Mouse (Mus musculus) hindbrain, embryonic 13.5 days (tissue): ENCODE data around the gene Stk24. TPM values are rescaled to one million over a fixed set of nuclear protein-coding genes. Genes with fewer than 3 reads are reported as not detected.

ENCODE experiments used
- ATAC-seq: fragments of 200-750 bp; cut with Nextera tagmentation; 2 replicates; pipeline ENCODE4 v1.8.0; 2017; ENCODE audit warnings: moderate TSS enrichment; ENCODE audit not compliant: low FRiP score
- H3K27ac ChIP-seq: fragments of 300-500 bp; sonication (generic); 2 replicates; pipeline ENCODE4 v1.5.1; 2015; ENCODE audit warnings: inconsistent platforms, mild to moderate bottlenecking, moderate library complexity
- H3K27me3 ChIP-seq: fragments of 300-500 bp; sonication (generic); 2 replicates; pipeline ENCODE4 v1.6.1; 2015; ENCODE audit warnings: mild to moderate bottlenecking, inconsistent platforms
- H3K36me3 ChIP-seq: fragments of 300-500 bp; sonication (generic); 2 replicates; pipeline ENCODE4 v1.6.1; 2015; ENCODE audit warnings: mild to moderate bottlenecking, inconsistent platforms
- H3K4me1 ChIP-seq: fragments of 300-500 bp; sonication (generic); replicated peaks from 2 replicates; pipeline ENCODE4 v1.6.1; 2015; ENCODE audit warnings: inconsistent platforms
- H3K4me2 ChIP-seq: fragments of 300-500 bp; sonication (generic); 2 replicates; pipeline ENCODE4 v1.6.1; 2015; ENCODE audit warnings: inconsistent platforms, mild to moderate bottlenecking, moderate library complexity
- H3K4me3 ChIP-seq: fragments of 300-500 bp; sonication (generic); 2 replicates; pipeline ENCODE4 v1.5.1; 2015; ENCODE audit warnings: mild to moderate bottlenecking, inconsistent platforms
- H3K9ac ChIP-seq: fragments of 300-500 bp; sonication (generic); 2 replicates; pipeline ENCODE4 v1.6.1; 2015; ENCODE audit warnings: mild to moderate bottlenecking, inconsistent platforms
- H3K9me3 ChIP-seq: fragments of 300-500 bp; sonication (generic); 2 replicates; pipeline ENCODE4 v1.6.1; 2016; ENCODE audit warnings: inconsistent platforms
- WGBS: fragments of 180-500 bp; shearing (Covaris S2); methylation state at CpG from one replicate; pipeline ENCODE4 v1.1.7; 2015; 5-methylcytosine and 5-hydroxymethylcytosine counted together
- polyA plus RNA-seq: library from polyadenylated mRNA; unstranded; fragments of >200 nt; fragmentation: Nextera tagmentation; extraction: Ambion mirVana; gene quantifications from 2 replicates; pipeline ENCODE4 v1.2.1, GENCODE M21; 2015

Gene Stk24
- polyA plus RNA-seq, 1 experiment from 2014 or later = 20.2 TPM

DNA sequence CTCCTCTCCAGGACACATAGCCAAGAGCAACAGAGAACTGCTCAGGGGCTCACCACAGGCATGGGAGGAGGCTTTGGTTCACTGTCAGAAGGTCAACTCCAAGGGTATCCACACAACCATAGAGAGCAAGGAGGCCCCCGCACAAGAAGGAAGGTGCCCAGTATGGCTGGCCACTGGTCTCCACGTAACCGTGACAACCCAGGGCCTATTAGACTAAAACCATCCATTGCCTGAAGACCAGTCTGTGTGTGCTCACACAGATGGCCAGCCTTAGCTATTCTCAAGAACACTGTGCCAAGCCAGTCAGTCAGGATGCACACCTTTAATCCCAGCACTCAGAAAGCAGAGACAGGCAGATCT, 62.5 kb downstream of the Stk24 start:
- peaks cover 36% of the 10 kb centered on the region for H3K4me1 ChIP-seq
- no peaks in the 10 kb centered on the region for H3K36me3 ChIP-seq
- H3K9ac ChIP-seq = no peak overlapping the region
- H3K9me3 ChIP-seq = no peaks in the 10 kb centered on the region
- WGBS = 82% methylated on average over 3 of the region's 3 CpGs
- H3K27me3 ChIP-seq = no peaks in the 10 kb centered on the region
- no peak overlapping the region for H3K4me2 ChIP-seq
- 0 out of 2 replicates have a peak overlapping the region, but pooled peaks have one; percentile 1 for H3K27ac ChIP-seq
- no peak for ATAC-seq
- H3K4me3 ChIP-seq = no peak overlapping the region

DNA sequence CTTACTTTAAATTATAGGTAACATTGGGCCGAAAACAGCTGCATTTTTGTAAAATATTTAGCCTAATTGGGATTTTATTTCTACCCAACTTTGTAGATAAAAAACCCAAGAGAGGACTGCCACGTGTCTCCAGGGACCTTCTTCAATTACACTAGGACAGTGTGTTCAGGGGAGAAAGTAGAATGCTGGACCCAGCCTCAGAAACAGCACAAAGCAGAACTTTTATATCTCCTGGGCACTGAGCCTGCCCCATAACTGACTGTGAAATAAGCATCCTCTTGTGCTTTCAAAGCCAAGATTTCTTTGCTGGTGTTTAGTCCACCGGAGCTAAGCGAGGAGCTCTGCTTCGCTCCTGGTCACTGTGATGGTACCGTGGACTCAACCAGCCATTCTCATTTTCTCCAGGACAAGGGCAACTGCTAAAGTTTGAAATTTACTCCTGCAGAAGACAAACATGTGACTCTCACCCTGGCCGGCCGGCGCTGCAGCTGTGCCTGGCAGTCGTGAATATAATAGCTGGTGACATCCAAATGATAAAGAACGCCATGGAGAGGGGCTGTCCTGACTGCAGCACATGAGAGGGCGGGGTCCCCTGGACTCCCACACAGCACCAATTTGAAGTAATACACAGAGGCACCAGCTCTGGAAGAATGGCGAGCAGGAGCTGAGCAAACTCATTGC, 63.0 kb downstream of the Stk24 start:
- H3K9ac ChIP-seq = no peak overlapping the region
- H3K9me3 ChIP-seq = no peaks in the 10 kb centered on the region
- H3K4me1 ChIP-seq = peaks cover 32% of the 10 kb centered on the region
- no peak overlapping the region for H3K4me3 ChIP-seq
- H3K27ac ChIP-seq = 0 out of 2 replicates have a peak overlapping the region, but pooled peaks have one; percentile 1
- ATAC-seq = no peak
- H3K36me3 ChIP-seq = no peaks in the 10 kb centered on the region
- WGBS = 62% methylated on average over 13 of the region's 13 CpGs
- H3K4me2 ChIP-seq = no peak overlapping the region
- no peaks in the 10 kb centered on the region for H3K27me3 ChIP-seq

DNA sequence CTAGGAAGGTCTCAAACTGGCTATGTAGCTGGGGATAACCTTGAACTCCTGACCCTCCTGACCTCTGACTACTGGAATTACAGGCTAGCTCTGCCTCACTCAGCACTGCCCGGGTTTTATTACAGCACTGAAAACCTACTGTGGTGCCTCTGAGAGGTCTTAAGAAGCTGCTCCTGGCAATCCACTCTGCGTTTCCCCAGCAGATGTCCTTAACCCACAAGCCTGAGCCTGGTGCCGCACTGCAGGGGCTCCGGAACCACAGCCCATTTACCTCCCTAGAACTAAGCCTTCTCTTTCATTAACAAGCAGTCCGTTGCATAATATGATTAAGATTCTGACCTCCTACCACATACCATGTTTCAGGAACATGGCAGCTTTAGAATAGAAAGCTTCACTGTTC, 63.7 kb downstream of the Stk24 start:
- no peak overlapping the region for H3K9ac ChIP-seq
- ATAC-seq = no peak
- peaks cover 34% of the 10 kb centered on the region for H3K4me1 ChIP-seq
- 65% methylated on average over 5 of the region's 5 CpGs for WGBS
- H3K4me3 ChIP-seq = no peak overlapping the region
- H3K36me3 ChIP-seq = no peaks in the 10 kb centered on the region
- no peaks in the 10 kb centered on the region for H3K9me3 ChIP-seq
- no peak overlapping the region for H3K4me2 ChIP-seq
- H3K27ac ChIP-seq = 0 out of 2 replicates have a peak overlapping the region, but pooled peaks have one; percentile 23
- H3K27me3 ChIP-seq = no peaks in the 10 kb centered on the region

DNA sequence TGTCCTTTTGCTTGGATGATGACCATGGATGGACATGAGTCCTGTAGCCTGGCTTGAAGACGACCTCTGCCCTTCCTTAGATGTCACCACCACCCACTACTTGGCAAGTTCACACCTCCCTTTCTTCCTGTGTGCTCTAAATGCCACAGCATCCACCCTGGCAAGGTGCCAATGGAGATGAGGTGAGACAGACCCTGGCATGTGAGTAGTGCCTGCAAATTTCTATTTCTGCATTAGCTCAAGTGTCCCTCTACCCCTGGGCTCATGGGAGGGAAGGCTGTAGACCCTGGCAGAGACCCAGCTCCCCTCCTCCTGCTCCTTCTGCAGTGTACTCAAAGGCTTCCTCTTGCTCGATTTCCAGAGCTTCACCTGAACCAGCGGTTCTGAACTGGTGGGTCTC, 64.9 kb downstream of the Stk24 start:
- Histone ChIP-seq H3K9me3 (no peaks in the 10 kb centered on the region), H3K9ac (no peak overlapping the region), H3K27ac (no peak overlapping the region), H3K36me3 (no peaks in the 10 kb centered on the region), H3K4me3 (no peak overlapping the region), H3K4me1 (peaks cover 34% of the 10 kb centered on the region), H3K27me3 (no peaks in the 10 kb centered on the region), H3K4me2 (no peak overlapping the region)
- no peak for ATAC-seq
- WGBS = 81% methylated on average over 3 of the region's 3 CpGs

DNA sequence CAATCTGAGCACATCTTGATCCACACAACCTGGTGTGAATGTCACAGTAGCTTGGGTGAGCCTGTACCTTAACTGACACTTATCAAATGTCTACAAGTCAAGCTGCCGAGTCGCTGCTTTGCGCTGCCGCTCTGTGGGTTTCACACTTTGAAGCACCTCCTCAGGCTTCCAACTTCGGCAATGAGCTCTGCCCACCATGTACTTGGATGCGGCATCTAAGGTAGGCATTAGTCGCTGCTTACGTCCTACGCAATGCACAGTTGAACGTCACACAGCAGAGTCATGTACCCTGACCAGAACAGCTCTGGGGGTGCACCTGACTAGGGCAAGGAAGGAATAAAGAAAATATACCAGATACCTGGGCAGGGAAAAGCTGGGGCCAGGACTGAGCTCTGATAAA, 66.5 kb downstream of the Stk24 start:
- no peaks in the 10 kb centered on the region for H3K36me3 ChIP-seq
- no peaks in the 10 kb centered on the region for H3K27me3 ChIP-seq
- no peak overlapping the region for H3K27ac ChIP-seq
- no peak overlapping the region for H3K4me3 ChIP-seq
- H3K9ac ChIP-seq = no peak overlapping the region
- H3K4me1 ChIP-seq = peaks cover 33% of the 10 kb centered on the region
- no peak overlapping the region for H3K4me2 ChIP-seq
- ATAC-seq = no peak
- H3K9me3 ChIP-seq = no peaks in the 10 kb centered on the region
- 96% methylated on average over 10 of the region's 10 CpGs for WGBS

DNA sequence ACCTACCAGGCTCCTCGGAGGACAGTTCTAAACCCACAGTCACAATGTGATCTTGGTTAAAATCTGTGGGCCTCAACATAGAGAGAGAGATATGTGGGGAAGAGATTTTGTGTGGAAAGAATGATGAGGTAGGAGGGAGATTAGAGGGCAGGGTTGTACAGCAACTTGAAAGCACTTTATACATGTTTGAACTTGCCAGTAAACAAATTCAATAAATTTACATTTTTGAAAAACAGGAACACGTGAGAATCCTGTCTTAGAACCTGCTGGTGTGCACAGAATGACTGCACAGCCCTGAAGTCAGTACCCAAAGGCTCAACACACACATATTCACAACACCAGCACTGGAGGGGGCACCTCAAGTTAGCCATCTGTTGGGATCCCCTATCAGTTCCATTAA, 68.7 kb downstream of the Stk24 start:
- Histone ChIP-seq H3K27me3 (no peaks in the 10 kb centered on the region), H3K4me2 (no peak overlapping the region), H3K9me3 (no peaks in the 10 kb centered on the region), H3K4me3 (no peak overlapping the region), H3K4me1 (peaks cover 18% of the 10 kb centered on the region), H3K27ac (no peak overlapping the region), H3K9ac (no peak overlapping the region), H3K36me3 (no peaks in the 10 kb centered on the region)
- WGBS = 88% methylated on average over 2 of the region's 2 CpGs
- ATAC-seq = no peak

DNA sequence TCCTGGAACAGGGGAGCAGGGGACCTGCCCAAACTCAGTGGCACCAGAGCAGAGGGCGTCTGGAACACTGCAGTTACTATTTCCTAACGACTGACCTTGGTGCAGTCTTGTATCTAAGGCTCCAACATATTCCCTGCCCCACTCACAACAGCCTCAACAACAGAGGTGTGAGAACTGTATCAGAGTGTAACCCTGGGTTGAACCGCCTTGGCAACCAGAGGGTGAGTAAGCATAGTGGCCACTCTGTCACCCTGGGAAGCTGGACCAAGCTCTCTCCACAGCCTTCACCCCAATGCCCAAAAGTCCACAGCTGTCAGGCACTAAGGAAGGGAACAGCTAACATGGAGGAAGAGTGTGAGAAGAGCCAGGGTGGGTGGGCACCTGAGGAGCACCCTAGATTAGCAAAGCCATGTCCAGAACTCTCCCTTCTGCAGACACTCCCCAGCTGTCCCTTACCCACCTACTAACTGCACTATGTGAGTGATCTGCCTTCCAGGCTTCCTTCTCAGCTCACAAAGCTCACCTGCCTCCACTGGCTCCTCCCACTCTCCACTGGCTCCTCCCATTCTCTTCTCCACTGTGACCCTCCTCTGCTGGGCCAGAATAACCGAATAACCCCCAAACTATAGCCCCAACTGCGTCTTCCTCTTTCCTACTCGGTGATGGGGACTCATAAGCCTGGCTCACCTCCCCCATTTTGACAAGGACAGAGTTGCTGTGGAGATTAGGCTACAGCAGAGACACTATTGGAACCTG, 69.3 kb downstream of the Stk24 start:
- no peak overlapping the region for H3K27ac ChIP-seq
- H3K4me1 ChIP-seq = peaks cover 12% of the 10 kb centered on the region
- H3K4me3 ChIP-seq = no peak overlapping the region
- 87% methylated on average over 6 of the region's 6 CpGs for WGBS
- no peak overlapping the region for H3K9ac ChIP-seq
- H3K36me3 ChIP-seq = no peaks in the 10 kb centered on the region
- H3K4me2 ChIP-seq = no peak overlapping the region
- no peak for ATAC-seq
- H3K9me3 ChIP-seq = no peaks in the 10 kb centered on the region
- H3K27me3 ChIP-seq = no peaks in the 10 kb centered on the region

DNA sequence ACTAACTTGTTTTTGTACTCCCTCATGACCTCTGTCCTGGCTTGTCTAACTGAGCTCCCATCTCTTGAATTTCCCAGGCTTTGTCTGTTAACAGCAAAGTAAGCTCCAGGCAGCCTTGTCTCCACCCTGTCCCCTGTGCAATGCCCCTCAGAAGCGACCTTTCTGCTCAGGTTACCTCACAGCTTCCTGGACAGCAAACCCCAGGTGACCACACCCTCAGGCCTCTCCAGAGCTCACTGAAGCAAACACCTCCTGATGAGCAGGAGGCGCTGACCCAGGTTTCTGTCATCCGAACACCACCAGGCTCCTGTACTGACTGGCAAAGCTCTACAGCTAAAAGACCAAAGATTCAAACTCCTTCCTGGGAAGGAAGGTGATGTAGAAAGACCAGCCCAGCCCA, 69.9 kb downstream of the Stk24 start:
- H3K36me3 ChIP-seq = no peaks in the 10 kb centered on the region
- no peak overlapping the region for H3K4me3 ChIP-seq
- WGBS = 90% methylated on average over 3 of the region's 3 CpGs
- ATAC-seq = no peak
- no peak overlapping the region for H3K27ac ChIP-seq
- no peak overlapping the region for H3K4me2 ChIP-seq
- H3K27me3 ChIP-seq = no peaks in the 10 kb centered on the region
- no peaks in the 10 kb centered on the region for H3K9me3 ChIP-seq
- peaks cover 6% of the 10 kb centered on the region for H3K4me1 ChIP-seq
- no peak overlapping the region for H3K9ac ChIP-seq

DNA sequence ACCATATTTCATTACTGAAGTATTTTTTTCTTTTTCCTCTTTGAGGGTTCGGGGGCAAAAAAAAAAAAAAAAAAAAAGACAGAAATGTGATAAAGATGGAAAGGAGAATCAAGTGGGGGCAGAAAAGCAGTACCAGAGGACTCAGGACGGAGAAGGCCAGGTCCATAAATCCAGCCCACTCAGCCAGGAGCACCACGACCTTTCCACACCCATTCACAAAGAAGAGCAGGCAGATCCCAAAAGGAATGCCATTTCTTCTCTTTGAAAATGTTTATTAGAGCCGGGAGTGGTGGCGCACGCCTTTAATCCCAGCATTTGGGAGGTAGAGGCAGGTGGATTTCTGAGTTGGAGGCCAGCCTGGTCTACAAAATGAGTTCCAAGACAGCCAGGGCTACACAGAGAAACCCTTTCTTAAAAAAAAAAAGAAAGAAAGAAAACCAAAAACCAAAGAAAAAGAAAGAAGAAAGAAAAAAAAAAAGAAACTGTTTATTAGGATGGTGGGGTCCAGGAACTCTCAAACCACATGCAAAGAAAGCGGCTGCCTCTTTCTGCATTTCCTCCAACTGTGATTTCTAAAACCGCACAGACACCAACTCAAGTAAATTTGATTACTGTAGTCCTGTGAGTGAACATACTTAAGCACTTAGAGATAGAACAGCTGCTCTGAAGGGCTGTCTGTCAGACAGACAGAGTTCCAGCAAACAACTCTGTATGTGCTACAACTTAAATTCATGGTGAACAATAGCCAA, 74.3 kb downstream of the Stk24 start:
- Histone ChIP-seq H3K27me3 (no peaks in the 10 kb centered on the region), H3K4me1 (no peaks in the 10 kb centered on the region), H3K4me2 (no peak overlapping the region), H3K27ac (no peak overlapping the region), H3K36me3 (peaks cover 19% of the 10 kb centered on the region), H3K9ac (no peak overlapping the region), H3K9me3 (no peaks in the 10 kb centered on the region), H3K4me3 (no peak overlapping the region)
- WGBS = 73% methylated on average over 8 of the region's 8 CpGs
- no peak for ATAC-seq

DNA sequence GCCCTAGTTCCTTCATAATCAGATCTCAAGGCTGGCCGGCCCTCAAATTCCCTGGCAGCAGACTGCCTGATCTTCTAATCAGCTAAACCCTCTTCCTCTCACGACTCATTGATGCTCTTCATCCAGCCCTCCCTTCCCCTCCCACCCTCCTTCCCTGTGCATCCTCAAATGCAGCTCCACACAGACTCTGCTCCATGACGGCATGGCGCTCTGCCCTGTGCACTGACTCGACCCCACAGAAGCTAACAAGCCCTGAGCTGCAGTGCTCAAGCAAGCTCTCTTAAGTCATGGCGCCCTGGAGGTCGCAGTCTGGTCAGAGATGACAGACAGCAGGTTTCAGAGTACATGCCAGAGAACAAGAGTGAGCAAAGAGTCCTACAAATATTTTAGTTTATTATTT, 75.3 kb downstream of the Stk24 start:
- no peak; the same call in 1 of the 2 replicates for ATAC-seq
- Histone ChIP-seq H3K4me3 (no peak overlapping the region), H3K4me2 (no peak overlapping the region), H3K27ac (no peak overlapping the region), H3K36me3 (peaks cover 21% of the 10 kb centered on the region), H3K9ac (no peak overlapping the region), H3K9me3 (no peaks in the 10 kb centered on the region), H3K27me3 (no peaks in the 10 kb centered on the region), H3K4me1 (no peaks in the 10 kb centered on the region)
- WGBS = 64% methylated on average over 7 of the region's 7 CpGs

DNA sequence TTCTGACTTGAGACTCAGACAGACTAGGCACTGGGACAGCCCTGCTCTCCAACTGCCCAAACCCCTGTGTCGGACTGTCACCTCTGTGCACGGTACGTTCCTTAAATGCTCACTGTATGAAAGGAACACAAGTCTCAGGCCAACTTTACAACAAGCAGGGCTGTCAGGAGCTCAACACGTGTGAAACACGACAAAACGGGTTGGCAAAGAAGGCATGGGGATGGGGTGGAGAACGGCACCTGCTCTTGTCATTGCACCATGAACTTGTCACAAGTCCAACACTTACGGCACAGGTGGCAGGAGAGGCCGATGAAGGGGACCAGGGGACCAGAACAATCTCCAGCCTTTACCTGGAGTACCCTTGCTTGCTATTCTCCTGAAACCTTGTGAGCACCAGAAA, 80.7 kb downstream of the Stk24 start:
- Histone ChIP-seq H3K4me1 (no peaks in the 10 kb centered on the region), H3K4me2 (no peak overlapping the region), H3K9me3 (no peaks in the 10 kb centered on the region), H3K36me3 (peaks cover 39% of the 10 kb centered on the region), H3K4me3 (no peak overlapping the region), H3K9ac (no peak overlapping the region), H3K27ac (no peak overlapping the region), H3K27me3 (no peaks in the 10 kb centered on the region)
- 93% methylated on average over 9 of the region's 9 CpGs for WGBS
- ATAC-seq = no peak

DNA sequence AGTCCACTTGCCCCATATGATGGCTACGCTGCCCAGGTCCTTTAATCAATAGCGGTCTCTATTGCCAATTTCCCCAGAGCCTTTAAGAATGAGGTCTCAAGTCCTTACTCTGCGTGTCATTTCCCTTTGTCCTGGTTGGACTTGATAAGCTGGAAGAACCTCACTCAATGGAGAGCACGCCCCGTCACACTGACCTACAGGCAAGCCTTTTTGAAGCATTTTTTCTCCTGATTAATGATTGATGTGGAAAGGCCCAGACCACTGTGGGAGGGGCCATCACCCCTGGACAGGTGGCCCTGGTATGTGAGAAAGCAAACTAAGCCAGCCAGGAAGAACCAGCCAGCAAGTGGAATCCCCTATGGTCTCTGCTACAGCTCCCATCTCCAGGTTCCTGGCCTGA, 81.3 kb downstream of the Stk24 start:
- 88% methylated on average over 5 of the region's 5 CpGs for WGBS
- peaks cover 44% of the 10 kb centered on the region for H3K36me3 ChIP-seq

More for the DNA sequence above, 81.3 kb downstream of the Stk24 start:
- Histone ChIP-seq H3K4me1 (no peaks in the 10 kb centered on the region), H3K4me3 (no peak overlapping the region), H3K27ac (no peak overlapping the region), H3K9me3 (no peaks in the 10 kb centered on the region), H3K9ac (no peak overlapping the region), H3K4me2 (no peak overlapping the region), H3K27me3 (no peaks in the 10 kb centered on the region)
- ATAC-seq = no peak
